ENCODE assay signal across 9 mouse cellular contexts in genomic region chr7:4103411-4103810, GRCm38 (mm10). TPM values are rescaled to one million over a fixed set of nuclear protein-coding genes. Genes with fewer than 3 reads are reported as not detected.
A peak's percentile ranks its signal among the peaks of the same experiment; 100 is the strongest.
DNase-seq lines count a peak whose midpoint lies in the region; ATAC-seq lines count a peak whose summit lies in the region.
"Had no signal": no experiment of that assay in that cellular context is flagged by ENCODE, and none has a peak within 500 bp of the region (broad histone marks: within the 10 kb centered on the region; RNA-seq: fewer than 3 reads in every experiment).

No protein-coding gene starts in this region.

- DNase-seq in kidney, postnatal 14 days = peak; percentile 44
- no peak for DNase-seq in kidney, adult 11 months
- DNase-seq in ZHBTc4 (ENCODE audit: low read depth, low spot score) = peak; percentile 71
- peak; percentile 35 to 64 for DNase-seq in heart, postnatal 10 days
- DNase-seq in thymus, postnatal 14 days = peak; percentile 40
- DNase-seq in right cerebral cortex, adult 18-20 months = no peak
- DNase-seq in testis, postnatal 14 days (ENCODE audit: low spot score) = no peak

- intact Hi-C loops in heart, postnatal 10 days (cut with DNase I) = loop anchor here (1.0 to 5.0 kb wide), 2 partner anchors 44 to 324 kb away; no protein-coding TSS in a partner anchor

- peak; percentile 54 for ATAC-seq in CD4-positive, CD25-positive, alpha-beta regulatory T cell, adult 4 months

RNA-seq across cellular contexts. Expression of gene Ttyh1, which starts 15.8 kb away (rescaled TPM):
- under 1 TPM; 0.60 to 0.69 TPM for polyA plus RNA-seq in CD4-positive, CD25-positive, alpha-beta regulatory T cell, adult 4 months (2017; shearing (Covaris generic))
- total RNA-seq in heart, postnatal 10 days (2021) = 1 to 10 TPM; 1.4 to 2.3 TPM
- polyA plus RNA-seq: erythroblast, embryonic 14.5 days had no signal

RNA-seq across cellular contexts. Expression of gene Leng8, which starts 33.4 kb away (rescaled TPM):
- 10 to 100 TPM; 23.4 to 27.4 TPM for polyA plus RNA-seq in CD4-positive, CD25-positive, alpha-beta regulatory T cell, adult 4 months (2017; shearing (Covaris generic))
- 10 to 100 TPM; 57.3 to 57.9 TPM for total RNA-seq in heart, postnatal 10 days (2021)

RNA-seq across cellular contexts. Expression of gene Lair1, which starts 40.4 kb away (rescaled TPM):
- polyA plus RNA-seq in CD4-positive, CD25-positive, alpha-beta regulatory T cell, adult 4 months (2017; shearing (Covaris generic)) = 1 to 10 TPM; 4.5 to 6.5 TPM
- under 1 TPM; 0.22 TPM for total RNA-seq in heart, postnatal 10 days (2021)
- polyA plus RNA-seq: erythroblast, embryonic 14.5 days had no signal

RNA-seq across cellular contexts. Expression of gene Leng9, which starts 46.8 kb away (rescaled TPM):
- polyA plus RNA-seq in CD4-positive, CD25-positive, alpha-beta regulatory T cell, adult 4 months (2017; shearing (Covaris generic)) = 10 to 100 TPM in 1 of 2 experiments, 1 to 10 TPM in 1; 7.5 to 12.3 TPM
- total RNA-seq in heart, postnatal 10 days (2021) = 1 to 10 TPM; 2.8 to 3.2 TPM

Comparison
In these comparisons a context has a peak if more than half of its experiments do, and no peak if none do; other contexts are left out.
1. DNase-seq: peak in kidney, postnatal 14 days (single experiment), ZHBTc4 (single experiment), heart, postnatal 10 days (2 of 2) and thymus, postnatal 14 days (single experiment); none in kidney, adult 11 months (single experiment), right cerebral cortex, adult 18-20 months (single experiment) and testis, postnatal 14 days (single experiment).